Mouse (Mus musculus): Measurements from ENCODE around the gene Fer. TPM values are rescaled to one million over a fixed set of nuclear protein-coding genes. Genes with fewer than 3 reads are reported as not detected.

Gene Fer
- 1 to 10 TPM; 1.3 to 2.2 TPM for total RNA-seq (2023)

DNA sequence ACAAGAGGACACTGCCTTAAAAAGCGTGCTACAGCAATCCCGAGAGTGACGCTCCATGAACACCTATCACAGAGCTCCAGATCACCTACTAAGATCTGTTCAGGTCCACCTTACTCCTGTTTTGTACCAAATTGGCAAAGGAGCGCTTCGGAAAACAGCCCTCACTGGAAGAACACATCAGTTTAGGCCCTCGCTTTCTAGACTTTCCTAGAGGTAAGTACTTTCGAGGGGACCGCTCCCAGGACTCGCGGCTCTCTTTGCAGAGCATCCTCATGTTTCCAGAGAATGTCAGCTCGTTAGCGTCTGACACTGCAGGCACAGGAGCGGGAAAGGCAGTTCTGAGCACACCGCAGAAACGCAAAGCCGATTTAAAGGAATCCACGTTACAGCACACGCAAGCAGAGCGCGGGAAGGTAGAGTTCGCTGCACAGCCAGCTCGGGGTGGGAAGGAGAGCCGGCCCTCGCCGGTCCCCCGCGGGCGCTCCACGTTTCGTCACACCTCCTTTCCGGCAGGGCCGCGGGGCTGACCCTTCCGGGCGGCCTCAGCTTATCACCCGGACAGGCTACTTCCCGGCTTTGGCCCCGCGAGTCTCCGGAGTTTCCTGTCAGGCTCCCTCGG lies at the start of gene Fer:
Fer (plus strand) TSS at position 51 of the 619 bp plus-strand sequence.

DNA sequence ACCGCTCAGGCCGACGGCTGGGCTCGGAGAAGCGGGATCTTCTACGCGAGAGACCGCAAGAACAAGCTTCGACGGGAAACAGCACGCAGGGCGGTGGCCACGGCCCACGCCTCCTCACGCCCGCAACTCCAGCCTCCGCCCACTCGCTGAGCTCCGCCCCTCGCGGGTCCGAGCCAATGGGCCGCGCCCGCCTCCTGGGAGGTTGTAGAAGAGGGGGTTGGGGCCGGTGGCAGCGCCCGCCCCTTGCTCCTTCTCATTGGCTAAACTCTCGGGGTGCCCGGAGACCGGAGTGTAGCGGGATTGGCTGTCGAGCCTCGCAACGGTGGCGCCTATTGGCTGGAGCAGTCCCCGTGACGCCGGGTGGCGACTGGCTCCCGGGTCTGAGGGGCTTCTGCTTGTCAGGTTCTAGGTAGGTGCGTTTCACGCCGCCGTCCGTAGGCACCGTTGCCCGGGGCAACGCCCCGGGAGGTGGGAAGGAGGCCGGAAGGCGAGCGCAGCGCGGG lies 836 bp downstream of the Fer start, which contains the start of gene A930002H24Rik:
A930002H24Rik (minus strand) TSS at position 145 of the 503 bp plus-strand sequence.

Other genes with a start within 250 kb of the Fer start
- not detected for gene A930002H24Rik, start 729 bp downstream of the Fer start, total RNA-seq (2023)